Comparison of ENCODE assay signal across 8 mouse cellular contexts in genomic region chr6:92706145-92706466, GRCm38 (mm10). TPM values are rescaled to one million over a fixed set of nuclear protein-coding genes. Genes with fewer than 3 reads are reported as not detected.
DNase-seq lines count a peak whose midpoint lies in the region; ATAC-seq and TF ChIP-seq lines count a peak whose summit lies in the region.

TSS of gene Prickle2 (minus strand) at chr6:92706155.

- H3K27ac ChIP-seq in hindbrain, postnatal 0 days: peak within 1 kb of the TSS; percentile 49

- no peaks in the 10 kb centered on the region for H3K27me3 ChIP-seq in hindbrain, postnatal 0 days (ENCODE audit: insufficient read depth, low read length)

- WGBS in hindbrain, postnatal 0 days: 0% methylated on average over 20 of the region's 24 CpGs

- peak within 1 kb of the TSS; percentile 86 for H3K4me3 ChIP-seq in hindbrain, postnatal 0 days (ENCODE audit: low read length)

- DNase-seq in adrenal gland, postnatal 25 days: peak; percentile 83
- peak; percentile 83 for DNase-seq in embryo, embryonic 10 days (ENCODE audit: low spot score)
- DNase-seq in gastrocnemius, postnatal 25 days: peak; percentile 85
- peak; percentile 82 for DNase-seq in hindbrain, postnatal 0 days (ENCODE audit: low spot score)
- DNase-seq in left cerebral cortex, adult 8-10 months (ENCODE audit: low spot score in 2 of 2): peak; percentile 20 to 53
- peak; percentile 86 for DNase-seq in lung, postnatal 36 days
- DNase-seq in right cerebral cortex, postnatal 25 days: peak; percentile 75
- DNase-seq in natural killer cell, adult 2 months (ENCODE audit: low spot score in 2 of 2): no peak

- H3K4me2 ChIP-seq in hindbrain, postnatal 0 days (ENCODE audit: low read depth, low read length): peak within 1 kb of the TSS; percentile 98

- peak within 1 kb of the TSS; percentile 78 for H3K9ac ChIP-seq in hindbrain, postnatal 0 days (replicated peaks; ENCODE audit: low read length)

- TF ChIP-seq CTCF in hindbrain, postnatal 0 days (IDR thresholded peaks at IDR 0.05; ENCODE audit: low read depth): no peak

- peaks cover 5% of the 10 kb centered on the region; the same call in 1 of the 2 replicates for H3K4me1 ChIP-seq in hindbrain, postnatal 0 days (ENCODE audit: insufficient read depth, low read length)

- H3K9me3 ChIP-seq in hindbrain, postnatal 0 days (ENCODE audit: low read length): no peaks in the 10 kb centered on the region

- peak; percentile 91 for ATAC-seq in hindbrain, postnatal 0 days

- no peaks in the 10 kb centered on the region for H3K36me3 ChIP-seq in hindbrain, postnatal 0 days (ENCODE audit: insufficient read depth, low read length)

RNA-seq across cellular contexts. Expression of gene Prickle2, which starts in this region (rescaled TPM):
- 8.3 and 9.5 TPM in 2 replicates for total RNA-seq in adrenal gland, postnatal 25 days (2021)
- total RNA-seq in gastrocnemius, postnatal 25 days (2021): 1 to 10 TPM; 1.8 to 2.4 TPM
- total RNA-seq in hindbrain, postnatal 0 days (2014; rRNA removed): 37.7 and 38.7 TPM in 2 replicates
- 11.3 and 11.6 TPM in 2 replicates for polyA plus RNA-seq in hindbrain, postnatal 0 days (2015; fragmentation: Nextera tagmentation; extraction: Ambion mirVana)
- 100 to 1,000 TPM; 130 to 157 (median 149) TPM for total RNA-seq in left cerebral cortex, adult 8-10 months (2022)

Comparison
In these comparisons a context has a peak if more than half of its experiments do, and no peak if none do; other contexts are left out.
1. DNase-seq: peak in adrenal gland, postnatal 25 days (single experiment), embryo, embryonic 10 days (single experiment), gastrocnemius, postnatal 25 days (single experiment), hindbrain, postnatal 0 days (single experiment), left cerebral cortex, adult 8-10 months (2 of 2), lung, postnatal 36 days (single experiment) and right cerebral cortex, postnatal 25 days (single experiment); none in natural killer cell, adult 2 months (0 of 2).